Mouse (Mus musculus): ENCODE results near the gene Rhov. TPM values are rescaled to one million over a fixed set of nuclear protein-coding genes. Genes with fewer than 3 reads are reported as not detected.

Rhov gene
- polyA plus RNA-seq, 1 experiment, result 0.15 TPM

DNA sequence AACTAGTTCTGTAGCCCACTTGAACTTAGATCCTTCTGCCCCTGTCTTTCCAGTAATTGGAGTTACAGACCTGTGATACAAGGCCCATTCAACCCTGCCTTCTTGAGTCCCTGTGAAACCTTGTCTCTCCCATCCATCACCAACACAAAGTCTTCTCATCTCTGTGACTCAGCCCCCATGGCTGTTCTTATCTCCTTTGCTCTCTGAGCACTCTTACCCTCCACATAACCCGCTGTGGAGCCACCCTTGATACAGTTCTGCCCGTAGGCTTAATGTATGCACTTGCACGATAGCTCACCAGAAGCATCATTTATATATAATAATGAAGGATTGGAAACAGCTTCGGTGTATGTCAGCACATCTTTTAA is 30.3 kb downstream of the Rhov start:
- no peak for TF ChIP-seq POLR2A (IDR thresholded peaks at IDR 0.05; ENCODE audit: low read depth, low read length)
- no peak for TF ChIP-seq CTCF (IDR thresholded peaks at IDR 0.05; ENCODE audit: extremely low read depth, insufficient read depth, insufficient read length, insufficient replicate concordance)
- Histone ChIP-seq H3K4me1 (ENCODE audit: control insufficient read depth, insufficient read depth, insufficient read length) (peaks cover 8% of the 10 kb centered on the region), H3K27me3 (ENCODE audit: control insufficient read depth, insufficient read depth, low read length) (peaks cover 8% of the 10 kb centered on the region; the same call in 1 of the 2 replicates), H3K4me3 (ENCODE audit: extremely low read depth, insufficient read depth, insufficient read length) (no peak overlapping the region), H3K27ac (ENCODE audit: insufficient read depth, low read length) (no peak overlapping the region), H3K36me3 (ENCODE audit: control insufficient read depth, insufficient read depth, low read length) (no peaks in the 10 kb centered on the region)
- DNase-seq (ENCODE audit: low read depth in 1 of 2, low spot score in 2 of 2), result no peak
- 89% methylated on average over 4 of the region's 4 CpGs for WGBS

DNA sequence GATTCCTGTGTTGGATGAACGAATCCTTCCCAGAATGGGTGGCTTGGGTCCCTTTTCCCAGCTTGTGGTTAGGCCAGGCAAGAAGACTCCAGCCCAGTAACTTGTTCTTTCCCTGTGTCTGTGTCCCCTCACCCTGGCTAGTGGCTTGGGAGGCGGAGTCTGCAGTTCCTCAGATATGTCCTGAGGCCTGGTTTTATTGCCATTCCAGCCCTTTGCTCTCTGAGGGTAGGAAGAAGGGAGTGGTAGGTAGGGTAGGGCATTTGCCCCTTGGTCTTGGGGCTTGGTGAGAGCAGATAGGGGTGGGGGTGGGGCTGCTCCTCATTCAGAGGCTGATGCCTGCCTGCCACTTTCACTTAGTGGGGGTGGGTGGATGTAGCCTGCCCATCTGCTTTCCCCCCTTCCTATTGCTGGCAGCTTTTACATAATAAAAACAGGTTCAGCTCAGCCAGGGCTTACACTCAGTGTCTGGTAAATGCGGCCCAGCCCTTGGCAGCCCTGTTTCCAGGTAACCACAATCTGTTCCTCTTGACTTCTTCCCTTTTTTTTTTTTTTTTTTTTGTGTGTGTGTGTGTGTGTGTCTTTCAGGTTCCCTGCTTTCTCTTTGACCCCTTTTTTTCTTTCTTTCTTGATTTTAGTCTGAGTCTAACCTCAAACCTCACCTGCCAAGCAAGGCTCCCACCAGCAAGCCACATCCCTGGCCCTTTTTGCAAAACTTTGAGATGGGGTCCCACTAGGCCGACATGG is 30.8 kb downstream of the Rhov start:
- no peak for TF ChIP-seq CTCF (IDR thresholded peaks at IDR 0.05; ENCODE audit: extremely low read depth, insufficient read depth, insufficient read length, insufficient replicate concordance)
- no peak for TF ChIP-seq POLR2A (IDR thresholded peaks at IDR 0.05; ENCODE audit: low read depth, low read length)
- no peak for DNase-seq (ENCODE audit: low read depth in 1 of 2, low spot score in 2 of 2)
- peaks cover 8% of the 10 kb centered on the region; the same call in 1 of the 2 replicates for H3K27me3 ChIP-seq (ENCODE audit: control insufficient read depth, insufficient read depth, low read length)
- H3K36me3 ChIP-seq (ENCODE audit: control insufficient read depth, insufficient read depth, low read length), result no peaks in the 10 kb centered on the region
- WGBS, result 44% methylated on average over 4 of the region's 4 CpGs
- H3K4me3 ChIP-seq (ENCODE audit: extremely low read depth, insufficient read depth, insufficient read length), result no peak overlapping the region
- H3K27ac ChIP-seq (ENCODE audit: insufficient read depth, low read length), result no peak overlapping the region
- peaks cover 8% of the 10 kb centered on the region for H3K4me1 ChIP-seq (ENCODE audit: control insufficient read depth, insufficient read depth, insufficient read length)

DNA sequence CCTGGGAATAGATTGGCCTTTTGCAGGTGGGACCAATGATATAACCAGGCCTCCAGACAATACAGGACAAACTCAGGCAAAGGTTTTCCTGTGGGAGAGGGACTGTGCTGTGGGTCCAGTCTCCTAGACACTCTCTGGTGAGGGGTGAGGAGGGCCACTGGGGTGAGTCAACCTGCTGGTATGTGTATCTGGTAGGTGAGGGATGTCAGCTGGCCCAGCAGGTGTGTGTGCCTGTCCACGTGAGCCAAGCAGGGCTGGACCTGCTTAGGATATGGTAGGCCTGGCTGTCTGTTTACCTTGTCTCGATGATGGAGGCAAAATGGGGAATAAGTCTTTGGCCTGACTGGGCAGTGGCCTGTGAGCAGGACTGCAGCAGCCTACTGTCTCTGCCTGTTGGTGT is 32.4 kb downstream of the Rhov start:
- TF ChIP-seq CTCF (IDR thresholded peaks at IDR 0.05; ENCODE audit: extremely low read depth, insufficient read depth, insufficient read length, insufficient replicate concordance) (no peak), POLR2A (IDR thresholded peaks at IDR 0.05; ENCODE audit: low read depth, low read length) (no peak)
- WGBS, result 84% methylated on average over 2 of the region's 2 CpGs
- no peak for DNase-seq (ENCODE audit: low read depth in 1 of 2, low spot score in 2 of 2)
- Histone ChIP-seq H3K27me3 (ENCODE audit: control insufficient read depth, insufficient read depth, low read length) (peaks cover 8% of the 10 kb centered on the region; the same call in 1 of the 2 replicates), H3K4me1 (ENCODE audit: control insufficient read depth, insufficient read depth, insufficient read length) (peaks cover 8% of the 10 kb centered on the region), H3K36me3 (ENCODE audit: control insufficient read depth, insufficient read depth, low read length) (no peaks in the 10 kb centered on the region), H3K4me3 (ENCODE audit: extremely low read depth, insufficient read depth, insufficient read length) (no peak overlapping the region), H3K27ac (ENCODE audit: insufficient read depth, low read length) (no peak overlapping the region)

DNA sequence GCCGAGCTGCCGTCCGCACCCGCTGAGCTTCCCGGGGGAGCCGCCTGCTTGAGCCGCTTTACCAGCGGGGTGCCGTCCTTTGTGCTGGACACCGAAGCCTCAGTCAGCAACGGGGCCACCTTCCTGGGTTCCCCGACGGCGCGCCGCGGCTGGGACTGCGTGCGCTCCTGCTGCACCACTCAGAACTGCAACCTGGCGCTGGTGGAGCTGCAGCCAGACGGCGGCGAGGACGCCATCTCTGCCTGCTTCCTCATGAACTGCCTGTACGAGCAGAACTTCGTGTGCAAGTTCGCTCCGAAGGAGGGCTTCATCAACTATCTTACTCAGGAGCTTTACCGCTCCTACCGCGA is 33.2 kb downstream of the Rhov start:
- Histone ChIP-seq H3K27me3 (ENCODE audit: control insufficient read depth, insufficient read depth, low read length) (peaks cover 8% of the 10 kb centered on the region; the same call in 1 of the 2 replicates), H3K36me3 (ENCODE audit: control insufficient read depth, insufficient read depth, low read length) (no peaks in the 10 kb centered on the region), H3K27ac (ENCODE audit: insufficient read depth, low read length) (no peak overlapping the region), H3K4me1 (ENCODE audit: control insufficient read depth, insufficient read depth, insufficient read length) (peaks cover 8% of the 10 kb centered on the region), H3K4me3 (ENCODE audit: extremely low read depth, insufficient read depth, insufficient read length) (peak overlapping the region; percentile 51)
- TF ChIP-seq POLR2A (IDR thresholded peaks at IDR 0.05; ENCODE audit: low read depth, low read length), result no peak
- TF ChIP-seq CTCF (IDR thresholded peaks at IDR 0.05; ENCODE audit: extremely low read depth, insufficient read depth, insufficient read length, insufficient replicate concordance), result no peak
- 14% methylated on average over 31 of the region's 31 CpGs for WGBS
- DNase-seq (ENCODE audit: low read depth in 1 of 2, low spot score in 2 of 2), result no peak

DNA sequence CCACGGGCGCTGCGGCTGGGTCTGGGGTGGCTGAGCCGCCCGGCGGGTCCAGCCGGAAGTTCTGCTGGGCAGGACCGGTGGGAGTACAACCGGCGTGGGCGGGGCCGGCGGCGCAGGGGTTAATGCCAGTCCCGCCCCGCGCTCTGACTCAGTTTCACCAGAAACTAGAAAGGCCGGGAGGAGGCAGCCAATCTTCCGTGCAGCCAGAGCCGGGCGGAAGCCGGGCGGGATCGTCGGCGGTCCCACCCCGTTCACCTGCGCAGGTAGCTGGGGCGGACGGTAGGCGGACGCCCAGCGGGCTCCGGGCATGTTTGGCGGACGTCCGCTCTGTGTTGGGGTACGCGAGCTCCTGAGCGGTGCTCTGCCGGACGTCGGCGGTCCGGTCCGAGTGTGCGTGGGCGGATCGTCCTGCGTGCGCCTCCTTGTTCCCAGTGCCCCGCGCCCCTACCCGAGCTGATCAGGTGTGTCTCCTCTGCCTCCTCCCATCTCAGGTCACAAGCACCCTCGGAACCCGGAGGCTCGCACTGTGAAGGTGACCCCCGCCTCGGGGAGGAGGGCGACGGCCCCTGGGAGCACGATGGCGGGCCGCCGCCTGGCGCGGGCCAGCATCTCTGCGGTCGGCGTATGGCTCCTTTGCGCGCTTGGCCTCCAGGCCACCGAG is 33.7 kb downstream of the Rhov start, which contains the start of gene Spint1:
TSS of gene Spint1 (plus strand) at position 153 of the 661 bp plus-strand sequence.
- H3K36me3 ChIP-seq (ENCODE audit: control insufficient read depth, insufficient read depth, low read length), result no peaks in the 10 kb centered on the region
- WGBS, result 3% methylated on average over 73 of the region's 73 CpGs
- H3K27me3 ChIP-seq (ENCODE audit: control insufficient read depth, insufficient read depth, low read length), result peaks cover 8% of the 10 kb centered on the region; the same call in 1 of the 2 replicates
- no peak within 1 kb of the TSS for H3K27ac ChIP-seq (ENCODE audit: insufficient read depth, low read length)
- TF ChIP-seq POLR2A (IDR thresholded peaks at IDR 0.05; ENCODE audit: low read depth, low read length) (no peak), CTCF (IDR thresholded peaks at IDR 0.05; ENCODE audit: extremely low read depth, insufficient read depth, insufficient read length, insufficient replicate concordance) (no peak)
- DNase-seq (ENCODE audit: low read depth in 1 of 2, low spot score in 2 of 2), result no peak
- peaks cover 8% of the 10 kb centered on the region for H3K4me1 ChIP-seq (ENCODE audit: control insufficient read depth, insufficient read depth, insufficient read length)
- H3K4me3 ChIP-seq (ENCODE audit: extremely low read depth, insufficient read depth, insufficient read length), result peak within 1 kb of the TSS; percentile 51

DNA sequence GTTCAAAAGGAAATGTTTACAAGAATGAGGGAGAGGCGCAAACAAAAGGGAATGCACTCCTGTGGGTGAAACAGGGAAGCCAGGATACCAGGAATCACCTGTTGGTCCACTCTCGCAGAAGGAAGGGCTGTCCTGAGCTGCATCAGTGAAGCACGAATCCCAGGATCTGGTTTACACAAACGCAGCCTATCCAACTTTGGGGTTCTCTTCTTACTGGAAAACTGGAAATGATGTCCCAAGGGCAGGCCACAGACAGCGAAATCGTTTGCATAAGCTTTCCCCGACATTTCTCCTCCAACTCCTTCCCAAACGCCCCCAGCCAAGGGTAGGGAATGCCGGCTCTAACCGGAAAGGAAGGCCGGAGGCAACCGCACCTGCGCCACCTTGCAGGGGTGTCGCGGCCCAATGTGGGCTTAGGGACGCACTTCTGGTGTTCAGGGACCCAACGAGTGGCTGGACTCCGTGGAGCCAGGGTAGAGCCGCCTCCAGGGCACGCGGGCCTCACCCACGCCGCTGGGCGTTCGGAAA is 34.3 kb downstream of the Rhov start:
- Histone ChIP-seq H3K27me3 (ENCODE audit: control insufficient read depth, insufficient read depth, low read length) (peaks cover 8% of the 10 kb centered on the region; the same call in 1 of the 2 replicates), H3K27ac (ENCODE audit: insufficient read depth, low read length) (no peak overlapping the region), H3K4me1 (ENCODE audit: control insufficient read depth, insufficient read depth, insufficient read length) (peaks cover 8% of the 10 kb centered on the region), H3K36me3 (ENCODE audit: control insufficient read depth, insufficient read depth, low read length) (no peaks in the 10 kb centered on the region), H3K4me3 (ENCODE audit: extremely low read depth, insufficient read depth, insufficient read length) (peak overlapping the region; percentile 51; the same call in 1 of the 2 replicates)
- WGBS, result 31% methylated on average over 25 of the region's 25 CpGs
- no peak for DNase-seq (ENCODE audit: low read depth in 1 of 2, low spot score in 2 of 2)
- no peak for TF ChIP-seq CTCF (IDR thresholded peaks at IDR 0.05; ENCODE audit: extremely low read depth, insufficient read depth, insufficient read length, insufficient replicate concordance)
- TF ChIP-seq POLR2A (IDR thresholded peaks at IDR 0.05; ENCODE audit: low read depth, low read length), result no peak
